Mouse (Mus musculus) MEL (cell line): ENCODE data around the gene Schip1. TPM values are rescaled to one million over a fixed set of nuclear protein-coding genes. Genes with fewer than 3 reads are reported as not detected.

Source experiments
- DNase-seq: peaks from one replicate; pipeline ENCODE4 v3.0.0; 2011; ENCODE audit warnings: low read depth, low spot score
- H3K27ac ChIP-seq: 2 replicates; pipeline ENCODE4 v1.5.1; 2012; ENCODE audit warnings: low read depth, mild to moderate bottlenecking, control low read depth, low read length, moderate library complexity; ENCODE audit not compliant: control insufficient read depth
- H3K27me3 ChIP-seq, 2 experiments: fragments of 150-350 bp in 1 of 2; sonication (generic) in 1 of 2; 2 replicates each; pipeline ENCODE4 v1.6.1; 2012; ENCODE audit warnings: low read length in 2 of 2, mild to moderate bottlenecking in 2 of 2, improper control_type of control experiment in 1 of 2, moderate library complexity in 1 of 2; ENCODE audit not compliant: insufficient read depth in 2 of 2, control insufficient read depth in 1 of 2
- H3K36me3 ChIP-seq, 2 experiments: 2 replicates each; pipeline ENCODE4 v1.6.1; 2012 to 2014; ENCODE audit warnings: low read length in 2 of 2, improper control_type of control experiment in 1 of 2, inconsistent platforms in 1 of 2, mild to moderate bottlenecking in 1 of 2; ENCODE audit not compliant: insufficient read depth in 2 of 2, control insufficient read depth in 1 of 2
- H3K4me1 ChIP-seq, 2 experiments: fragments of 150-350 bp in 1 of 2; sonication (generic) in 1 of 2; 2 replicates each; pipeline ENCODE4 v1.6.1; 2012; ENCODE audit warnings: low read length in 2 of 2, improper control_type of control experiment in 1 of 2, mild to moderate bottlenecking in 1 of 2; ENCODE audit not compliant: insufficient read depth in 2 of 2, control insufficient read depth in 1 of 2
- H3K4me3 ChIP-seq, 2 experiments: fragments of 150-350 bp in 1 of 2; sonication (generic) in 1 of 2; 2 replicates each; pipeline ENCODE4 v1.5.1; 2012; ENCODE audit warnings: low read depth in 2 of 2, low read length in 2 of 2, mild to moderate bottlenecking in 2 of 2, moderate library complexity in 2 of 2, control low read depth in 1 of 2, improper control_type of control experiment in 1 of 2; ENCODE audit not compliant: control insufficient read depth in 1 of 2, insufficient read depth in 1 of 2
- H3K79me2 ChIP-seq: 2 replicates; pipeline ENCODE4 v1.6.1; 2012; ENCODE audit warnings: mild to moderate bottlenecking, low read length, moderate library complexity; ENCODE audit not compliant: control insufficient read depth, poor library complexity, insufficient read depth
- H3K9ac ChIP-seq: 2 replicates; pipeline ENCODE4 v1.6.1; 2012; ENCODE audit warnings: low read depth, mild to moderate bottlenecking, control low read depth, low read length, moderate library complexity; ENCODE audit not compliant: control insufficient read depth, poor library complexity, severe bottlenecking
- H3K9me3 ChIP-seq: fragments of 150-350 bp; sonication (generic); replicated peaks from 2 replicates; pipeline ENCODE4 v1.6.1; 2012; ENCODE audit warnings: mild to moderate bottlenecking, low read length, improper control_type of control experiment, moderate library complexity; ENCODE audit not compliant: insufficient read depth
- BHLHE40 ChIP-seq: IDR thresholded peaks from 2 replicates; pipeline ENCODE4 v1.6.1; 2012; ENCODE audit warnings: low read depth, mild to moderate bottlenecking, inconsistent platforms, low read length, improper control_type of control experiment, borderline replicate concordance
- CHD2 ChIP-seq: IDR thresholded peaks from 2 replicates; pipeline ENCODE4 v1.6.1; 2011; ENCODE audit warnings: low read length, improper control_type of control experiment
- ELF1 ChIP-seq: IDR thresholded peaks from 2 replicates; pipeline ENCODE4 v1.6.1; 2014; ENCODE audit warnings: low read depth, mild to moderate bottlenecking, inconsistent platforms, low read length, improper control_type of control experiment, moderate library complexity
- ETS1 ChIP-seq: IDR thresholded peaks from 2 replicates; pipeline ENCODE4 v1.6.1; 2012; ENCODE audit warnings: low read depth, mild to moderate bottlenecking, inconsistent platforms, low read length, improper control_type of control experiment, moderate library complexity
- GATA1 ChIP-seq: IDR thresholded peaks from 2 replicates; pipeline ENCODE4 v1.6.1; 2011; ENCODE audit warnings: low read depth, low read length, improper control_type of control experiment
- JUND ChIP-seq: IDR thresholded peaks from 2 replicates; pipeline ENCODE4 v1.6.1; 2011; ENCODE audit warnings: low read depth, mild to moderate bottlenecking, improper control_type of control experiment, low read length
- MAX ChIP-seq: IDR thresholded peaks from 2 replicates; pipeline ENCODE4 v1.6.1; 2011; ENCODE audit warnings: low read length, improper control_type of control experiment
- MAZ ChIP-seq: IDR thresholded peaks from 2 replicates; pipeline ENCODE4 v1.6.1; 2012; ENCODE audit warnings: low read depth, mild to moderate bottlenecking, inconsistent platforms, low read length, improper control_type of control experiment
- MEF2A ChIP-seq: IDR thresholded peaks from 2 replicates; pipeline ENCODE4 v1.6.1; 2014; ENCODE audit warnings: low read depth, mild to moderate bottlenecking, inconsistent platforms, low read length, improper control_type of control experiment; ENCODE audit not compliant: poor library complexity, insufficient replicate concordance, severe bottlenecking; ENCODE audit errors: extremely low read depth
- MXI1 ChIP-seq: IDR thresholded peaks from 2 replicates; pipeline ENCODE4 v1.6.1; 2011; ENCODE audit warnings: mild to moderate bottlenecking, low read depth, low read length, improper control_type of control experiment
- NELFE ChIP-seq: IDR thresholded peaks from 2 replicates; pipeline ENCODE4 v1.6.1; 2011; ENCODE audit warnings: low read depth, low read length, improper control_type of control experiment
- POLR2AphosphoS2 ChIP-seq: IDR thresholded peaks from 2 replicates; pipeline ENCODE4 v1.6.1; 2011; ENCODE audit warnings: low read length, improper control_type of control experiment
- POLR2AphosphoS5 ChIP-seq: IDR thresholded peaks from 2 replicates; pipeline ENCODE4 v1.6.1; 2012; ENCODE audit warnings: low read depth, borderline replicate concordance, mild to moderate bottlenecking, inconsistent platforms, low read length, moderate library complexity, mixed read lengths
- RAD21 ChIP-seq: IDR thresholded peaks from 2 replicates; pipeline ENCODE4 v1.6.1; 2011; ENCODE audit warnings: mild to moderate bottlenecking, low read depth, low read length, improper control_type of control experiment
- SIN3A ChIP-seq: IDR thresholded peaks from 2 replicates; pipeline ENCODE4 v1.6.1; 2012; ENCODE audit warnings: low read length, improper control_type of control experiment, inconsistent platforms
- SMC3 ChIP-seq: IDR thresholded peaks from 2 replicates; pipeline ENCODE4 v1.6.1; 2011; ENCODE audit warnings: low read depth, low read length, improper control_type of control experiment
- TAL1 ChIP-seq: IDR thresholded peaks from 2 replicates; pipeline ENCODE4 v1.6.1; 2012; ENCODE audit warnings: mild to moderate bottlenecking, inconsistent platforms, low read length, moderate library complexity, mixed read lengths
- USF1 ChIP-seq: IDR thresholded peaks from 2 replicates; pipeline ENCODE4 v1.6.1; 2014; ENCODE audit warnings: low read depth, mild to moderate bottlenecking, inconsistent platforms, low read length, improper control_type of control experiment, moderate library complexity
- ZMIZ1 ChIP-seq: IDR thresholded peaks from 2 replicates; pipeline ENCODE4 v1.6.1; 2012; ENCODE audit warnings: low read depth, mild to moderate bottlenecking, inconsistent platforms, low read length, improper control_type of control experiment, moderate library complexity
- ZNF384 ChIP-seq: IDR thresholded peaks from 2 replicates; pipeline ENCODE4 v1.6.1; 2012; ENCODE audit warnings: low read depth, mild to moderate bottlenecking, inconsistent platforms, low read length, improper control_type of control experiment
- polyA plus RNA-seq, 2 experiments: library from polyadenylated mRNA; stranded (reverse) in 1 of 2; unstranded in 1 of 2; fragments of >175 nt in 1 of 2; fragments of >200 nt in 1 of 2; gene quantifications; 2 replicates each; pipeline versions ENCODE4 v1.2.1 to v1.2.4; 2012; ENCODE audit warnings: low replicate concordance in 2 of 2, low read depth in 1 of 2; ENCODE audit not compliant: insufficient read length in 2 of 2, insufficient read depth in 1 of 2, missing spikeins in 1 of 2
- total RNA-seq: library from RNA; depleted of rRNA; stranded (reverse); fragments of 300-350 nt; gene quantifications from 2 replicates; pipeline ENCODE4 v1.2.3, GENCODE M21; 2012

Schip1 gene
- total and polyA plus RNA-seq, 3 experiments, result 10.1 to 12.4 TPM; not detected in 1

DNA sequence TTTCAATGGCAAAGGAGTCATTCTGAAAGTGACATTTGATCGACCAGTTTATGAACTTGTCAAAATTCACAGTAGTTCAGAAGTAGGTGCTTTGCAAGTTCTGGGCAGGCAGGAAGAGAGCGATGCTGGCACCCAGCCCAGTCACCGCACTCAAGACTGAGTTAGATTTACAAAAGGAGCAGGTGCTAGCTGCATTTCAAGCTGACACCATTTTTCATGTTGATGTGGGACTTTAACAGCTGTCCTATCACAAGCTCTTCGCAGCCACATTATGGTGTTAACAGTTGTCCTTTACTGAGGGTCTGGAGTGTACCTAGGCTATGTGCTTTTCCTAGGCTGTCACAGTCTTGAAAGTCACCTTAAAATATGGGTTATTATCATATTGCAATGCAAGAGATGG, 181.6 kb downstream of the Schip1 start:
- Histone ChIP-seq H3K4me1 (no peaks in the 10 kb centered on the region), H3K4me3 (no peak overlapping the region), H3K36me3 (no peaks in the 10 kb centered on the region), H3K9ac (no peak overlapping the region), H3K27me3 (no peaks in the 10 kb centered on the region; a peak in 1 of 4 replicates), H3K79me2 (no peaks in the 10 kb centered on the region), H3K9me3 (no peaks in the 10 kb centered on the region), H3K27ac (no peak overlapping the region)
- TF ChIP-seq USF1 (no peak), MXI1 (no peak)
- no peak for DNase-seq

DNA sequence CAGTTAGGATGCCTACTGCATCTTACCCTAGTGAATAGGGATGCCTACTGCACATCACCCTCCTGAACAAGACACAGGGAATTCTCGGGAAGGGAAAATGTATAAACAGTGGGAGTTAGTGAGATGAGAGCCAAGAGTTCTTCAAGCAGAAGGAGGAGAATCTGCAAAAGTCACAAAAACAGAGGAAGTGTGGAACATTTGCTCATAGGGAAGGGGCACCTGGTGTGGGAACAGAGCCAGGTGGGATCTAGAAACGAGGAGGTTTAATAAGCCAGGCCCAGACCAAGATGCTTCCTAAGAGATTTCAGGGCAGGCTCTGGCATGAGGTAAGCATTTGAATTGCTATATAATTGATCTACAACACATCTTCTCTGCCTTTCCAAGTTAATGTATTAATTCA, 186.0 kb downstream of the Schip1 start:
- Histone ChIP-seq H3K9me3 (no peaks in the 10 kb centered on the region), H3K9ac (no peak overlapping the region), H3K4me1 (no peaks in the 10 kb centered on the region), H3K27ac (no peak overlapping the region), H3K79me2 (no peaks in the 10 kb centered on the region), H3K27me3 (no peaks in the 10 kb centered on the region; a peak in 1 of 4 replicates), H3K4me3 (no peak overlapping the region), H3K36me3 (no peaks in the 10 kb centered on the region)
- TF ChIP-seq TAL1 (no peak), MAZ (no peak), SIN3A (no peak), GATA1 (no peak), BHLHE40 (no peak), MEF2A (no peak), SMC3 (no peak), ZMIZ1 (no peak), ELF1 (no peak), ZNF384 (no peak), RAD21 (no peak), MAX (no peak), POLR2AphosphoS5 (no peak), POLR2AphosphoS2 (no peak), ETS1 (no peak), JUND (no peak), USF1 (no peak), NELFE (no peak), MXI1 (no peak), CHD2 (no peak)
- DNase-seq, result no peak
